ENCODE assay signal across 8 mouse cellular contexts in the genomic region with DNA sequence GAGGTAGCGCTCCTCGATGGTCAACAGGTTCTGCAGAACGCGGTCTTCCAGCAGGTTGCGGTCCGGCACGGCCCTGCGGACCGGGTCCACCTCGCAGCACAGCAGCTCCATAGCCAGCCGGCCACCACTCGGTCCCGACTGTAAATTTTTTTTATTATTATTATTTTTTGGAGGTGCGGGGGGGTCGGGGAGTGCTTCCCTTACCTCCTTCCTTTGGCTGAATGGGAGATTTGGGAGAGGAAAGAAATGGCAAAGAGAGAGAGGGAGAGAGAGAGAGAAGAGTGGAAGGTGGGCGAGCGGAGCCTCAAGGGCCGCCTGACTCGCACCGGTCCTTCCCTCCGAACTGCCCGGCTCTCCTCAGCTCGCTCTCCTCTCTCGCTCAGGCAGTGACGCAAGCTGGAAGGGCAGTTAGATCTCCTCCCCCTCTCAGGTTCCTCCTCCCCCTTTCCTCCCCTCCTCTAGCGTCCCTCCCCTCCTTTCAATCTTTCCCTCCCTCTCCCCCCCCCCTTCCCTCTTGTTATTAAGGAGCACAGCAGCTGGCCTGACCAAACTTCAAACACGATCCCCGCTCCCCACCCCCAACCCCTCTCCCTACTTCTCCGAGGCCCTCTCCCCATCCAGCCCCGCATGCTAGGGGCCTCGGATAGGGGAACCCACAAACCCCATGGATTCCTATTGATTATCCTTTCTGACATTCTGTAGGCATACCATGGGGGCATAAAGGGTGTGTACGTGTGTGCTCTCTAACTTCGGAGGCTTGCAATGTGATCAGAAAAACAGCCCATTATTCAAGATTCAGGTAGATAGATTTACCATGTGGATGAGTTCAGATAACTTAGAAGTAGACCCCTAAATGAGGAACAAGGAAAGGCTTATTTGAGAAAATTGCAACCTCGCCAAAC. TPM values are rescaled to one million over a fixed set of nuclear protein-coding genes. Genes with fewer than 3 reads are reported as not detected.
DNase-seq lines count a peak whose midpoint lies in the region; ATAC-seq and TF ChIP-seq lines count a peak whose summit lies in the region.

No protein-coding gene starts in this region.

- H3K27ac ChIP-seq in embryonic facial prominence, embryonic 14.5 days (replicated peaks; ENCODE audit: low read depth, low read length): peak overlapping the region; percentile 95
- H3K27ac ChIP-seq in heart, embryonic 15.5 days: peak overlapping the region; percentile 91
- H3K27ac ChIP-seq in kidney, postnatal 0 days: peak overlapping the region; percentile 90
- H3K27ac ChIP-seq in lung, embryonic 16.5 days (ENCODE audit: low read length): peak overlapping the region; percentile 93

- H3K36me3 ChIP-seq in C2C12 (ENCODE audit: control insufficient read depth, insufficient read depth): no peaks in the 10 kb centered on the region
- peaks cover 12% of the 10 kb centered on the region; the same call in 1 of the 2 replicates for H3K36me3 ChIP-seq in embryonic facial prominence, embryonic 14.5 days (ENCODE audit: control insufficient read depth, insufficient read depth, low read length)
- H3K36me3 ChIP-seq in heart, embryonic 15.5 days: peaks cover 3% of the 10 kb centered on the region
- H3K36me3 ChIP-seq in kidney, postnatal 0 days (ENCODE audit: insufficient read depth, low read length): no peaks in the 10 kb centered on the region
- H3K36me3 ChIP-seq in lung, embryonic 16.5 days (ENCODE audit: control insufficient read depth, insufficient read depth, low read length): peaks cover 6% of the 10 kb centered on the region; the same call in 1 of the 2 replicates

- H3K4me2 ChIP-seq in embryonic facial prominence, embryonic 14.5 days (ENCODE audit: low read depth, low read length): peak overlapping the region; percentile 80
- H3K4me2 ChIP-seq in heart, embryonic 15.5 days: peak overlapping the region; percentile 92
- H3K4me2 ChIP-seq in kidney, postnatal 0 days (ENCODE audit: low read length): peak overlapping the region; percentile 91
- H3K4me2 ChIP-seq in lung, embryonic 16.5 days (ENCODE audit: low read depth, low read length): peak overlapping the region; percentile 61

- no peaks in the 10 kb centered on the region for H3K9me3 ChIP-seq in embryonic facial prominence, embryonic 14.5 days (ENCODE audit: control insufficient read depth, low read length)
- no peaks in the 10 kb centered on the region for H3K9me3 ChIP-seq in heart, embryonic 15.5 days (replicated peaks)
- H3K9me3 ChIP-seq in kidney, postnatal 0 days (replicated peaks; ENCODE audit: low read length): no peaks in the 10 kb centered on the region
- H3K9me3 ChIP-seq in lung, embryonic 16.5 days (ENCODE audit: control insufficient read depth, low read length): no peaks in the 10 kb centered on the region

- H3K9ac ChIP-seq in embryonic facial prominence, embryonic 14.5 days (ENCODE audit: low read depth, low read length): peak overlapping the region; percentile 97
- peak overlapping the region; percentile 88 for H3K9ac ChIP-seq in heart, embryonic 15.5 days
- peak overlapping the region; percentile 84 for H3K9ac ChIP-seq in kidney, postnatal 0 days (ENCODE audit: low read depth, low read length)
- peak overlapping the region; percentile 84 for H3K9ac ChIP-seq in lung, embryonic 16.5 days (ENCODE audit: low read length)

- peak overlapping the region; percentile 7 for H3ac ChIP-seq in C2C12 (ENCODE audit: control insufficient read depth, insufficient read length, low read depth)

- WGBS in embryonic facial prominence, embryonic 14.5 days: under 1% methylated on average over 29 of the region's 34 CpGs
- 1% methylated on average over 34 of the region's 34 CpGs for WGBS in heart, embryonic 15.5 days
- under 1% methylated on average over 34 of the region's 34 CpGs for WGBS in kidney, postnatal 0 days
- under 1% methylated on average over 33 of the region's 34 CpGs for WGBS in lung, embryonic 16.5 days

- TF ChIP-seq CTCF in C2C12 (IDR thresholded peaks at IDR 0.05; ENCODE audit: control insufficient read depth, insufficient read depth, insufficient read length): no peak
- TF ChIP-seq CTCF in kidney, postnatal 0 days (IDR thresholded peaks at IDR 0.05; ENCODE audit: low read depth): no peak

- peak; percentile 64 for ATAC-seq in embryonic facial prominence, embryonic 14.5 days (ENCODE audit: low read depth)
- peak; percentile 62 for ATAC-seq in heart, embryonic 15.5 days (replicated peaks; ENCODE audit: insufficient number of reproducible peaks, insufficient read depth, low FRiP score, low read depth)
- ATAC-seq in kidney, postnatal 0 days (replicated peaks; ENCODE audit: low FRiP score, low read depth): peak; percentile 51
- ATAC-seq in lung, embryonic 16.5 days (ENCODE audit: low read depth): peak; percentile 56
- ATAC-seq in neutrophil, adult 5-6 weeks (ENCODE audit: extremely low read depth, insufficient number of reproducible peaks, low FRiP score, poor library complexity, severe bottlenecking): peak; percentile 51; the same call in 1 of the 2 replicates

- peaks cover 22% of the 10 kb centered on the region for H3K4me1 ChIP-seq in embryonic facial prominence, embryonic 14.5 days (ENCODE audit: control insufficient read depth, insufficient read depth, low read length)
- H3K4me1 ChIP-seq in heart, embryonic 15.5 days (replicated peaks): peaks cover 71% of the 10 kb centered on the region
- peaks cover 18% of the 10 kb centered on the region for H3K4me1 ChIP-seq in kidney, postnatal 0 days (replicated peaks; ENCODE audit: insufficient read depth, low read length)
- peaks cover 53% of the 10 kb centered on the region for H3K4me1 ChIP-seq in lung, embryonic 16.5 days (replicated peaks; ENCODE audit: control insufficient read depth, insufficient read depth, low read length)

- no peak overlapping the region for H3K4me3 ChIP-seq in C2C12 (ENCODE audit: insufficient read depth, poor library complexity, severe bottlenecking)
- H3K4me3 ChIP-seq in embryonic facial prominence, embryonic 14.5 days (ENCODE audit: low read depth, low read length): peak overlapping the region; percentile 84
- peak overlapping the region; percentile 89 for H3K4me3 ChIP-seq in heart, embryonic 15.5 days
- H3K4me3 ChIP-seq in kidney, postnatal 0 days (replicated peaks; ENCODE audit: low read depth, low read length): peak overlapping the region; percentile 80
- peak overlapping the region; percentile 81 for H3K4me3 ChIP-seq in lung, embryonic 16.5 days (ENCODE audit: low read length)

- H3K27me3 ChIP-seq in C2C12 (ENCODE audit: control insufficient read depth, insufficient read depth, insufficient read length): peaks cover 64% of the 10 kb centered on the region
- no peaks in the 10 kb centered on the region for H3K27me3 ChIP-seq in embryonic facial prominence, embryonic 14.5 days (replicated peaks; ENCODE audit: control insufficient read depth, insufficient read depth, low read length)
- no peaks in the 10 kb centered on the region for H3K27me3 ChIP-seq in heart, embryonic 15.5 days
- no peaks in the 10 kb centered on the region for H3K27me3 ChIP-seq in kidney, postnatal 0 days (ENCODE audit: insufficient read depth, low read length)
- no peaks in the 10 kb centered on the region for H3K27me3 ChIP-seq in lung, embryonic 16.5 days (ENCODE audit: control insufficient read depth, insufficient read depth, low read depth, low read length)

- peak; percentile 67 for DNase-seq in T-cell, adult 2 months (ENCODE audit: low spot score)
- peak; percentile 97 for DNase-seq in embryonic facial prominence, embryonic 14.5 days (ENCODE audit: low spot score)
- DNase-seq in kidney, postnatal 0 days (ENCODE audit: low spot score): peak; percentile 97
- peak; percentile 51 for DNase-seq in thymus, postnatal 25 days

- H3K79me2 ChIP-seq in C2C12 (ENCODE audit: control insufficient read depth, insufficient read depth): no peaks in the 10 kb centered on the region

- H3K79me3 ChIP-seq in C2C12 (ENCODE audit: low read depth): no peaks in the 10 kb centered on the region

TF ChIP-seq in C2C12, 6 proteins besides CTCF, POLR2A, EP300 and RAD21:
- TF ChIP-seq USF1 (IDR thresholded peaks at IDR 0.05; ENCODE audit: low read depth): no peak
- no peak for TF ChIP-seq CEBPB (IDR thresholded peaks at IDR 0.05; ENCODE audit: low read depth)
- no peak for TF ChIP-seq MYOG (IDR thresholded peaks at IDR 0.05; ENCODE audit: control insufficient read depth, extremely low read depth, insufficient read length)
- no peak for TF ChIP-seq MAX (IDR thresholded peaks at IDR 0.05)
- TF ChIP-seq FOSL1 (IDR thresholded peaks at IDR 0.05; ENCODE audit: insufficient read depth, low read length, poor library complexity, severe bottlenecking): no peak
- no peak for TF ChIP-seq MYOD1 (IDR thresholded peaks at IDR 0.05; ENCODE audit: control insufficient read depth, insufficient read length, low read depth)

RNA-seq across cellular contexts. Expression of a gene that starts 1.1 kb away (rescaled TPM):
- 2.8 TPM for polyA plus RNA-seq in C2C12 (2012; fragmentation: generic; extraction: Trizol)
- polyA plus RNA-seq in embryonic facial prominence, embryonic 14.5 days (2014; fragmentation: Nextera tagmentation; extraction: Ambion mirVana): 757 and 796 TPM in 2 replicates
- 482 and 541 TPM in 2 replicates for polyA plus RNA-seq in heart, embryonic 15.5 days (2015; fragmentation: Nextera tagmentation; extraction: Ambion mirVana)
- 364 and 419 TPM in 2 replicates for polyA plus RNA-seq in kidney, postnatal 0 days (2015; fragmentation: Nextera tagmentation; extraction: Ambion mirVana)
- 458 and 500 TPM in 2 replicates for polyA plus RNA-seq in lung, embryonic 16.5 days (2015; fragmentation: Nextera tagmentation; extraction: Ambion mirVana)
- 17.7 and 18.5 TPM in 2 replicates for total RNA-seq in neutrophil, adult 5-6 weeks (2017)

RNA-seq across cellular contexts. Expression of a gene that starts 41.6 kb away (rescaled TPM):
- polyA plus RNA-seq in C2C12 (2012; fragmentation: generic; extraction: Trizol): 8.1 TPM
- 1.8 and 3.3 TPM in 2 replicates for polyA plus RNA-seq in embryonic facial prominence, embryonic 14.5 days (2014; fragmentation: Nextera tagmentation; extraction: Ambion mirVana)
- polyA plus RNA-seq in heart, embryonic 15.5 days (2015; fragmentation: Nextera tagmentation; extraction: Ambion mirVana): 6.2 and 7.8 TPM in 2 replicates
- polyA plus RNA-seq in kidney, postnatal 0 days (2015; fragmentation: Nextera tagmentation; extraction: Ambion mirVana): 2.6 and 2.8 TPM in 2 replicates
- polyA plus RNA-seq in lung, embryonic 16.5 days (2015; fragmentation: Nextera tagmentation; extraction: Ambion mirVana): 2.5 and 2.8 TPM in 2 replicates
- total RNA-seq in neutrophil, adult 5-6 weeks (2017): 4.1 and 7.0 TPM in 2 replicates

Comparison
In these comparisons a context has a peak if more than half of its experiments do, and no peak if none do; other contexts are left out.
1. RNA of a gene that starts 1.1 kb away (polyA plus RNA-seq): 757 to 796 TPM in embryonic facial prominence, embryonic 14.5 days, 458 to 500 TPM in lung, embryonic 16.5 days, 482 to 541 TPM in heart, embryonic 15.5 days and 364 to 419 TPM in kidney, postnatal 0 days; 2.8 TPM in C2C12 (single experiment); every median in the first group is over 10 times any median in the second.
2. Peak in every context shown above with its lines, with median percentiles within 50 percentile points of each other: DNase-seq, ATAC-seq, H3K27ac ChIP-seq, H3K4me2 ChIP-seq and H3K9ac ChIP-seq.